Mouse (Mus musculus) hematopoietic stem cell, adult 5-6 weeks (primary cell): ENCODE data around the gene Taf8. TPM values are rescaled to one million over a fixed set of nuclear protein-coding genes. Genes with fewer than 3 reads are reported as not detected.
A peak's percentile ranks its signal among the peaks of the same experiment; 100 is the strongest.
"Not testable (repeated sequence)": the region's sequence is repeated elsewhere in the genome, so short reads cannot be mapped to it uniquely, and the experiment has no call there.

Experiments used
- ATAC-seq, 2 experiments: fragments of 125-278 bp in 1 of 2; replicated peaks in 1 of 2; 2 replicates each; pipeline ENCODE4 v1.8.0; 2016 to 2017; ENCODE audit warnings: inconsistent platforms in 2 of 2, mild to moderate bottlenecking in 2 of 2, moderate number of reproducible peaks in 2 of 2, low read depth in 1 of 2, moderate TSS enrichment in 1 of 2; ENCODE audit not compliant: low FRiP score in 2 of 2, poor library complexity in 2 of 2, severe bottlenecking in 2 of 2, insufficient read depth in 1 of 2, low TSS enrichment in 1 of 2
- total RNA-seq: library from RNA; stranded (forward); fragments of 172-1452, 232-1000 nt; gene quantifications from 2 replicates; pipeline ENCODE4 v1.2.3, GENCODE M21; 2017

The Taf8 gene
- total RNA-seq, 1 experiment from 2014 or later, result 55.6 TPM

DNA sequence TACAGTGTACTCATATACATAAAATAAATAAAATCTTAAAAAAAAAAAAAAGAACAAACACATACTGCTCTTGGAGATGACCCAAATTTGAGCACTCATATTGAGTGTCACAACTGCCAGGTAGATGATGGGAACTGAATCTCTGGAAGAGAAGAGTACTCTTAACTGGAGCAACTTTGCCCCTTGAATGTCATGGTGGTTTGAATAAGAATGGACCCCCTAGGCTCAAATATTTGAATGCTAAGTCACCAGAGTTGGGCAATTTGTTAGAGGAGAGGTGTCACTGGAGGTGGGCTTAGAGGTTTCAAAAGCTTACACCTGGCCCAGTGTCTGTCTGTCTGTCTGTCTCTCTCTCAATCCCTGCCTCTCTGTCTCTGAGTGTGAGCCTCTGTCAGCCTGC is 1.6 kb upstream of the Taf8 start:
- ATAC-seq, result no peak

DNA sequence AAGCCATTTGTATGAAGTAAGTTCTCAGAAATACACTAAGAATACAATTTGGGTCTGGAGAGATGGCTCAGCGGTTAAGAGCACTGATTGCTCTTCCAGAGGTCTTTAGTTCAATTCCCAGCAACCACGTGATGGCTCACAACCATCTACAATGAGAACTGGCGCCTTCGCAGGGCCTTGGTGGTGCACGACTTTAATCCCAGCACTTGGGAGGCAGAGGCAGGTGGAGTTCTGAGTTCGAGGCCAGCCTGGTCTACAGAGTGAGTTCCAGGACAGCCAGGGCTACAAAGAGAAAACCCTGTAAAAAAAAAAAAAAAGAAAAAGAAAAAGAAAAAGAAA is 584 bp upstream of the Taf8 start:
- not testable (repeated sequence) for ATAC-seq

DNA sequence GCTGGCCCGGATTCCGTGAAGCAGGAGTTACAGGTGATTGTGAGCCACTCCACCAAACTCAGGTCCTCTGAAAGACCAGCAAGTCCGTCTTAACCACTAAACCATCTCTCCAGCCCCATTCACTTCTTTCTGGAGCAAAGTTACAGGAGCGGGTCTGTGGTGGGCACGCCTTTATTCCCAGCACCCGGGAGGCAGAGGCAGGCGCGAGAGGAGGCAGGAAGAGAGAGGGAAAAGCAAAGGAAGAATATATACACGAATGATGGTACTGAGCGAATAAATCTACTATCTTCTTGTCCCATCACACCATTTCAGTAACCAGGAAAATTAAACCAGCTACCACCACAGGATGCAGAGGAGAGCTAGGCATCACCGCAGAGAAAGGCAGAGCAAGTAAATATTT is 561 bp downstream of the Taf8 start:
- no peak for ATAC-seq

DNA sequence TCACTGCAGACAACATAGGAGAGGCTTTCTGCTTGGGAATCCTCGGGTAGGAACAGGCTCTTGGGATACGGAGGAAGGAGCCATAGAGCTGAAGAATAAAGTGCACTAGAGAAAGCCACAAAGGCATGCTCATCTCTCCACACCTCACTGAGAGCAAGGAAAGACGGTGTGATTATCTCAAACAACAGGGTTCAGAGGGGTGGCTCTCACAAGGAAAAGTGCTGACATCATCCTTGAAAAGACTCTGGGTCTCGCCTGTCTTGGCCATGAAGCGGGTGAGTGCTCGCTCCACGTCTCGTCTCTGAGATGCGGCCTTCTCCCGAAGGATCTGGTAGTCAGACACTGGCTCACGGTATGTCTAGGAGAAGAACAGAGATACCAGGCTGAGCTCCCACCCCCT is 8.0 kb downstream of the Taf8 start:
- ATAC-seq, result no peak

DNA sequence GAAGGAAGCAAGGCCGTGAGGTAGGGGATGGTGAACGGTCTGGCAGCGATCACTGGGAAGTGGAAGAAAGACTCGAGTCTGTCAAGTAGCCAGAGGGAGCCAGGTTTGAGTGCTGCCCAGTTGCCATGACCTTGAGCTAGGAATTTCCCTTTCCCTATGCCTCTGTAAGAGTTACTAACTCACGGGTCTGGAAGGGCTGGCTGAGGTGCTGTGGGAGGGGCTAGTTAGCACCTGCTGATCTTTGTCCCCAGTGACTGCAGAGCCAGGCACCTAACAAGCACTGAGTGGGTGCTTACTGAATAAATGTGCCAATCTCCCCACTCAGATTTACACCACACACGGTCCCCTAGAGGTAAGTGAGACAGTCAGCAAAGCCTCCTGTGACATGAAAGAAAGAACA is 8.4 kb downstream of the Taf8 start:
- ATAC-seq, result no peak

DNA sequence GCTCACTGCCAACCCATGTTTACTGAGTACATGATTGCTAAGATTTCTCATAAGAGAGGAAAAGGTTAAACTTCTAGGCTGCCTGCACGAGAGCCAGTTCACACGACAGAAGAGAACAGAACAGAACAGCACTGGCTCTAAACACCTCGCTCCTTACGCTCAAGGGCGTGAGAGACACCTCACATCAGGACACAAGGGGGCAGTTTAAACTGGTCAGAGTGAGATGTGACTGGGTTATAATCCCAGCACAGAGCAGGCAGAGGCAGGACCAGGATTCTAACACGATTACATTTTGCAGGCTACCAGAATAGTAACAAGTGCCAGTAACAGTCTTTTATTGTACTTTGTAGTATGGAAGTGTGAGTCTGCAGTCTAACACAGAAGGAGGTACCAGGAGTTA is 9.4 kb downstream of the Taf8 start:
- no peak for ATAC-seq

DNA sequence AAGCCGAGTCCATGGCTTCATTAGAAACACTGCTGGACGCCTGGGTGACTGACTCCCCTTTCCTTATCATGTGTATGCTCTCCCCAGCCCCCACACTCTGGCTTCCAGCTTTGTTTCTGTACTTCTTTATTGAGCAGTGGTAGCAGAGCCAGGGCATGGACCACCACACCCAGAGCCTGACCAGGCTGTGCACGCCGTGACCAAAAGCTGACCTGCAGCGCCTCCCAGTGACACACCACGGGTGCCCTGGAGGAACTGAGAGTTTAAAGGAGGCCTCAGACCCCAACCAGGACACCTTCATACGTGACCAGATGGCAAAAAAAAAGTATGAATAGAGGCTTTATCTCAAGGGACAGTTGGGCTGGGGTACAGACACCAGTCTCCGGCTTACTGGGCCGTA is 11.3 kb downstream of the Taf8 start:
- ATAC-seq, result no peak

DNA sequence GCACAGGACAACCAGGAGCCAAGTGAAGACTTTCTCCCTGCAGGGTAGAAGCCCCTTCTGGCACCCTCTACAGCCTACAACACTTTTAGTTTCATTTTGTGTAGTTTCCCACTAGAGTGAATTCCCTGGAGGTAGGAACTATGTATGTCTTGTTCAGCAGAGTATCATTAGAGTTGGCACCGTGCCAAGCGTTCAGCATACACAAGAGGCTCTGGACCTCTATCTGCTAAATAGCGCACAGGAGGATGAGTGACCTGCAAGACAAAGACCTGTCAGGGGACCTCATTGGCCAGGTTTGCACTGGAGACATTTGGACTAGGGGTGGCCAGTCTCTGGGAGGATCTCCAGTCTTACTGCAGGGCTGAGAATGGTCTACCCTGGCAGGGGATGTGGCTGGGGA is 16.3 kb downstream of the Taf8 start:
- ATAC-seq, result no peak

DNA sequence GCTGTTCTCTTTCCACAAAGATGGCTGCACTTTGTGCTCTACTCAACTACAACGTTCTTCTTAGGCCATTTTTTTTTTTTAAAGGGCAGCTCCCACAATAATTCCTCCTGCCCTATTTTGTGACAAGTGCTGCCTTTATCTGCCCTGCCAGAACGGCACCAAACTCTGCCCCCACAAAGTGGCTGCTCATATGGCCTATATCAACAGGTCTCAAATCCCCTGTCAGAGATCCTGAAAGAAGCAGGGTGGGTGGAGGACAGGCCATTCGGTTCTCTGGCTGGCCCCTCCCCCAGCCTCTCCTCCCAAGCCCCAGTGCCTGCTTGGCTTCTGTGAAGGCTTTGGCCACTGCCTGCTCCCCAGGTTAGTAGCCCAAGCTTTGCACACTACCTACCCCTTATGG is 17.1 kb downstream of the Taf8 start:
- no peak for ATAC-seq

DNA sequence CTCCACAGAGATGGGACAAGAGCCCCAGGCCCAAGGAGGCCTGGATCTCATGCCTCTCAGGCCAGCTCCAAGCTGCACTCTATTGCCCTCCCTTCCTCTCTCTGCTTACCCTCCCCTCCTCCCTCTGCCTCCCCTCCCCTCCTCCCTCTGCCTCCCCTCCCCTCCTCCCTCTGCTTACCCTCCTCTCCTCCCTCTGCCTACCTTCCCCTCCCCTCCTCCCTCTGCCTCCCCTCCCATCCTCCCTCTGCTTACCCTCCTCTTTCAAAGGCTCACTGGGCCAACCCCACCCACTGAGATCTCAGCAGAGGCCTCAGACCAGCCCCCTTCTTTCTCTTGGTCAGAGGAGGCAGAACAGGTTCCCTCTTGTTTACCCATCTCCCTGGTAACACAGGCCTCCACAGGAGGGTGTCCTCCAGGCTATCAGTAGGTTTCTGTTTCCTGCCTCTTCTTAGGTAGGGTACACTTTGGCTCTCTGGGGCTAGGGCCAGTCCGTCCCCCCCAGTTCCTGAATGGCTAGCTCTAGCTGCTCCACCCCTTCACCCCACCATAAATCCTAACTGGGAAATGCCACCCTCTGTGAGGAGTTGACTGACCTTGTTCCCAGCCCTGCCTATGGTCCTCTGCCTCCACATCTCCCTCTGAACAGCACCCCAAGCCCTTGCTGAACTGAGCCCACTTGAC is 17.7 kb downstream of the Taf8 start:
- ATAC-seq, result peak; percentile 82 to 84

DNA sequence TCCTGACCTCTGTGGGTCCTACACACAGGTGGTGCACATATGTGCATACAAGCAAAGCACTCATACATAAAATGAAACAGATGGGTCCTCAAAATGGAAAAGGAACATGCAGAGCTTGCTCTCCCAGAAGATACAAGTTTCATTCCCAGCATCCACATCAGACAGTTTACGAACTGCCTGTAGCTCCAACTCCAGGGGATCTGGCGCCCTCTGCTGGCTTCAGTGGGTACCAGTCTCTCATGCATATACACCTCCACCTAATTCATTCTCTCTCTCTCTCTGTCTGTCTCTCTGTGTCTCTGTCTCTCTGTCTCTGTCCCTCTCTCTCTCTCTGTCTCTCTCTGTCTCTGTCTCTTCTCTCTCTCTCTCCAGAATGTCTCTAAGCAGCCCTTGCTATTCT is 19.7 kb downstream of the Taf8 start:
- 0 out of 4 replicates have a peak, but pooled peaks of 1 of the 2 experiments have one; percentile 34 for ATAC-seq

DNA sequence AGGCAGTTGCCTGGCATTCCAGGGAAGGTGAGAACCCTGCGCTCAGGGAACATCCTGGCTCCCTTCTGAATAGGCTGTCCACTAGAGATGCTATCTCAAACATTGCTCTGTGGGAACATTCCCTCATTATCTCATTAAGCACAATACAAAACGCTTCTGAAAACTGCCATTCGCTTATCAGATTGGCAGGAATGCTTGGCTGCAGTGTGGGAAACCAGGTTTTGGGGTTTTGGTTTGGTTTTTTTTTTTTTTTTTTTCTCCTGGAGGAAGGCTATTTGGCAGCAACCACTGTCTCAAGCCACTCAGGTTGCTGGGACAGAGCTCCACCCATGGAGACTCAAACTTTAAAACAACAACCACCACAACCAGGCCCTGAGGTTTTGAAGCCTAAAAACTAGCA is 22.2 kb downstream of the Taf8 start:
- ATAC-seq, result no peak

DNA sequence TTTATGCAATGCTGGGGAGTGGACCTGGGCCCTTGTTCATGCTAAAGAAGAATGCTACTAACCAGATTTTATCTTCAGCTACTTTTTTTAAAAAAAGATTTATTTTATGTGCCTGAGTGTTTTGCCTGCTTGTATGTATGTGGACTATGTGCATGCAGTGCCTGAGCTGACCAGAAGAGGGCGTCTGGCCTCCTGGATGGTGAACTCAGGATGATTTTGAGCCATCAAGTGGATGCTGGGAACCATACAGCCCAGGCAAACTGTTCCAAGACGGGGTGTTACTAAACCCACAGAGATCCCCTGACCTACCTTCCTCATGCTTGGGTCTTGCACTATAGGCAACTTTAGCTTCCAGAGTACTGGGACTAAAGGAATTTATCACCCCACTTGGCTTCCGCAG is 26.4 kb downstream of the Taf8 start:
- no peak for ATAC-seq

DNA sequence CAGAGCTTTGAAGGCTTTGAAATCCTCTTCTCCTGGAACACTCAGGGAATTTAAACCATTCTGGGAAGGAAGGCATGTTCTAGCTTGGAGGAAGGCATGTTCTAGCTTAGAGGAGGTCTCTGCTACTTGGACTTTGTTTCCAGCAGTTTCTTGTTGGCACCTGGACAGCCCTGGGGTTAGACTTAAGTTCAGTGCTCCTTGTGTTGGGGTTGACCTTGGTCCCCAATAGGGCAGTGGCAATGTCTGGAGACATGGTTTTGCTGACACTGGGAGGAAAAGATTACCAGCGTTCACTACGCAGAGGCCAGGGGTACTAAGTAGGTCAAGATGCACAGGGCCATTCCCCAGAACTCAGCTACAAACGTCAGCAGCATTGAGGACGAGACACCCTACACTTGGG is 26.9 kb downstream of the Taf8 start:
- ATAC-seq, result no peak

DNA sequence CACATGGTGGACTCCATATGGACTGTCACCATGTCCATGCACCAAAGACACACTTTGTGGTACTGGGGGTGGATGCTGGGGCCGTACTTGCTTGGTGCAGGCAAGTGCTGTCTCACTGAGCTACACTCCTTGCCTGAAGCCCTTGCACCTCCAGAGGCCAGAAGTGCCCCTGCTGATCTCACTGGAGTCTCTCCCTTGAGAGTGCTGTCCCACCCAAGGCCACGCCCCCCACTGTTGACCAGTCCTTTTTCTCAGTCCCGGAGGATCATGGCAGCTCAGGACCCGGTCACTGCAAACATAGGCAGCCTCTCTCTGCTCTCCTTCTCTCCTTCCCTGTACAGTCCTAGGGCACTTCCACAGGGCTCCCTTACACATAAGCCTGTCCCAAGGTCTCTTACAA is 27.8 kb downstream of the Taf8 start:
- no peak for ATAC-seq

DNA sequence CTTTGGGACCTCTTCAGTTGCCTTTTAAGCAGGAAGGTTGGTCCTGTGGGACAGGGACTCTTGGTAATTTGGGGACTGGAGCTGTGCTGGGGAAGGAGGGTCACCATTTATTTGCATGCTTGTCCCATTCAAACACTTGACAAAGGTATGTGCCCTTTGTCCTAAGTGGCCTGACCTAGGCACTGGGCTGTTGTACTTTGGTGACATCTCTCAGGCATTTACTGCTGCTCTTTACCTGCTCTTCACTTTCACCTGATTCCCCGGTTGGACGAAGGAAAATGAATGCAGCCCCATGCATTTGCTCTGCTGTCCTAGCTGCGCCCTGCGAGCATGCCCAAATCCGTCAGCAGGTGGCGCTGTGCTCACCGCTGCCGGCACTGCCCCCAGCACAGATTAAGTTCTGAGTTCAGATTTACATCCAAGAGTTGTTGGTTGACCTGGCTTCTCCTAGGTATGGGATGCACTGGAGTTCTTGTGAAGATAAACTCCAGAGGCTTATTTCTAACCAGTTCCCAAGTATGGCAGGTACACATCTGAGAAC is 28.6 kb downstream of the Taf8 start:
- ATAC-seq, result peak; percentile 68 to 80; a peak in 2 of 4 replicates

DNA sequence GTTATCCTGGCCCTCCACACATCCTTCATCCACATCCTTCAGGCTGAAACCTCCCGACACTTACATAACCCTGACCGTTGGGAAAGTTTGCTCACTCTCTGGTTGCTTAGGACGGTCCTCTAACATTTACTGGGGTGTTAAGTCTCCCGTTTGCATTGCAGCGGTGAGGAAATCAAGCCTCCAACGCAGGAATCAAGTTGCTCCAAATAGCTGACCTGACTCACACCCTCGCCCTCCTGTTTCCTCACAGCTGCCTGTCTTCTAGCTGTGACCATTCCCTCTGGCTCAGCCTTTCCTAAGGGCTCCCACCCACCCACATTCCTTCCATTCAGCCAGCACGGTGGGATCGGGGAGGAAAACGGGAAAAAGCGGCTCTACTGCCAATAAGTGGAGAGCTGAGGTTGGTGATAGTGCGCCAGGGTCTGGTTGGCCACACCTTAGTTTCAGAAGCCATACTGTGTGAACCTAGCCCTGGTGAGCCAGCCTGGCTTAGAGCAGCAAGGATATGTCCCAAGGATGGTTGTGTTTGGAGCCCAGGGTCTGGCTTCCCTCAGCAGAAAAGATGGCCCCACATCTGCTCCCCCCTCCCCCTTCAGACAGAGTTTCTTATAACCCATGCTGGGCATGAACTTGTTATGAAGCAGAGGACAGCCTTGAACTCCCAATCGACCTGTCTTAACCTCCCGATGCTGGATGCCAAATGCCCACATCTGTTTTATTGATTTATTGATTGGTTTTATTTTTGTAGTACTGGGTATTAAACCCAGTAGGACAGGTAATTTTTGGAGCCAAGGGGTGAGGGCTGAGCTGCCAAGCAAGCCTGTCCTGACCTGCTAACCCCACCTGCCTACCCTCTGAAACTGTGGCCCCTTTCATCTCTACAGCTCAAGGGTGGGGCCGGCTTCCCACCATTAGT is 29.4 kb downstream of the Taf8 start:
- no peak for ATAC-seq

DNA sequence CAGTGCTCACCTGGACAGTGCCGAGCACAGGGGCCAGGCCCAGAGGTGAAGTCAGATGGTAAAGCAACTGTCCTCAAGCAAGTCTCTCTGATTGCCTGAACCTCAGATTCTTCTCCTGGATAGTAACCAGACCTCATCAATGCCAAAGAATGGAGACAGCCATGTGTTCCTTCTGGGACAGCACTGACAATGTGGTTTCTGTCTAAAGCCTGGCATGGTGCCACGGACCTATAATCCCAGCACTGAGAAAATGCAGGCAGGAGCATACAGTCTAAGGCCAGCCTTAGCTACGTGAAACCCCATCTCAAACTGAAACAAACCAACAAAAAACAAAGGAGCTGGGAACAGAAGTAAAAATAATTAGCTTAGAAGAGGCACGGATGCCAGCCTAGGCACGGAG is 31.4 kb downstream of the Taf8 start:
- ATAC-seq, result no peak

DNA sequence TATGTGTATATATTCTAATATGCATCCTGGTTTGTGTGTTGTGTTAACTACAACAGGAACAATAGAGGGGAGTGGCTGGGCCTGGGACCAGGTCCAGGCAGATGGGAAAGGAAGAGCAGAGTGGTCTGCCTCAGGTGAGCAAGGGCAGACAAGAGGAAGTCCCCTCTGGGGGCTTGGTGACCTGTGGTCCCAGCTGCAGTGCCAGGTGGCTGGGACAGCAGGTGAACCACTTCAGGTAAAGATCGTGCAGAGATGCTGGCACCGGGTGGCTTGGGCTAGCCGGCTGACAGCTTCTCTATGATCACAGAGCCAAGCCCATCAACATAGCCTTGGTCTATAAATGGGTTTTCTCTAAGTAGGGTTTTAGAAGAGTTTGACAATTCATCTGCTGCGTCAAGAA is 32.0 kb downstream of the Taf8 start:
- ATAC-seq, result no peak
